Mouse (Mus musculus) testis, postnatal 14 days (tissue): ENCODE data around the gene Fam189a1.
A peak's percentile ranks its signal among the peaks of the same experiment; 100 is the strongest.

Experiments
- DNase-seq: peaks from one replicate; pipeline ENCODE4 v3.0.0; 2021; ENCODE audit warnings: low spot score

The Fam189a1 gene

DNA sequence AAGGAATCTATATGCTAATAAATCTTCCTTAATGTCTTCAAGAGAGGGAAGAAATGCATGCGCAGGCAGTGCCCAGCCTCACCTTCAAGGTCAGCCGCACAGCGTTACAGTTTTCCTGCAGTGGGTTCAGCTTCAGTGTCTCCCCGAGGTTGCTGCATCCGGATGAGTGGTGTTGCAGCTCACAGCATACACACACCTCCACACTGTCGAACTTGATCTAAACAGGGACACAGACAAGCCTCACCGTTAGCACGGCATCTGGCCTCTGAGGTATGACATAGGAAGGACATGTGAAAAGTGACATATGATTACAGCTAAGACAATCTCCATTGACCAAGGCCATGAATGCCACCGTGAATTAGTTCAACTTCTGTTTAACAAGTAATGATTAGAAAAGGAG is 336.7 kb downstream of the Fam189a1 start:
- DNase-seq, result no peak

DNA sequence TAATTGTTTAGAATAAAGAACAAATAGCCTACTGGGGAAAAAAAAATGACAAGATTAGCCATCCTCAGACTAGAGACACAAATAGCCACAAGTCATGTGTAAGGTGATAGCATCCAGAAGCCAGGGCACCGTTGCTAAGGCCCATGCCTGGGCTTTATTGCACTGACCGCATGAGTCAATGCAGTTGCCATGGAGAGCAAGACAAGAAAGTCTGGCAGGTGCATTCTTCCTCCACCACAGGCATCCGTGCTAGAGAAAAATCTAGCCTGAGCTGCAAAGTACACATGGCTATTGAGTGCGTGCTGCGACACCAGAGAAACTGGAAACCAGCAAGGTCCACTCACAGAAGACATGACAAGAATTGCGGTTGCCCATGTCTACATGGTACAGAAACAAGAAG is 347.5 kb downstream of the Fam189a1 start:
- no peak for DNase-seq

DNA sequence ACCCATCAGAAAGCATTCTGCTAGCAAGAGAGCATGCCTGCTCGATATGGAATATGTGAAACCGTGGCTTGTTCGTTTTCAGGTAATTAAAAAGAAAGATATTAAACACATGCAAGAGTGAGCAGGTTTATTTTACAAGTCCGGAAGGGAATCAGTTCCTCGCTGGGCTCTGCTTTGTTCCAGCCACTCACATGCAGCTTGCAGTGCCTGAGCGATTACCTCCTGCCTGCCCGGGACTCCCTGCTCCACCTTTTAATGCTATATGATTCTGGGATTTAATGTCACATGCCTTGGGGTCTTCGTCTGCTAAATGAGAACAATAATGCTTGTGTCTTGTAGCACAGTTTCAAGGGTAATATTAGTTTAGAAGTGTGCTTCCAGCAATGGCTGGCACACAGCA is 351.3 kb downstream of the Fam189a1 start:
- no peak for DNase-seq

DNA sequence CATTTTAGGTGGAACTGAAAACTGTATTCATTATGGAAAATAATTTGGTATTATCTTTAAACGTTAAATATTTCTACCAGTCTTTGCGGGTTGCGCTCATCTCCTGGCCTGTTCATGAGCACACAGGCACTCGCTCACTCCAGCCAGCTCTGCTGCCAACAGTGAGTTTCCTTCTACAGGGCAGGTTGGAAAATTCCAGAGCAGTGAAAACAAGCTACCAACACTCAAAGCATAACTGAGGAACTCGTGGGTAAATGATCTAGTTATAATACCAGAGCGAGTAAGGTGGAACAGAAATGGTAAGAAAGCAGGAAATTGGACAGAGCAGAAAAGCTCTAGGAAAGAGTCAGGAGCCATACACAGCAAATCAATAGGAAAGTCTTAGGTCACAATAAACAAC is 360.8 kb downstream of the Fam189a1 start:
- DNase-seq, result no peak

DNA sequence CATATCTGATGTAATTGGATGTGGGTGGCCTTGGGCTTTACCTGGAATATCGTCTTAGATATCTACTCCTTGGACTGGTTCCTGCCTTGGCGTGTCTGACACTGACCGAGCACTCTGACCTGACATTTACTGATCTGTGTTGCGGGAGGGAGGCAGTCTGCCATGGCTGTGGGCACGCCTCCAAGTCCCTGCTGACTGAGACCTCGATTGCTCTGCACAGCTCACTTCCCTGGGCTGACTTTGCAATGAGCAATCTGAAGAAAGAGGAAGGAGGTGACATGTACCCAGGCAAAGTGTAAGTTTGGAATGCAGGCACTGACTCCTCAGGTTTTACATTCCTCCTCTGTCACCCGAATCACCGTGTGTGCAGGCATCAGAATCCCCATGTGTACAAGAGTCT is 364.3 kb downstream of the Fam189a1 start:
- no peak for DNase-seq

DNA sequence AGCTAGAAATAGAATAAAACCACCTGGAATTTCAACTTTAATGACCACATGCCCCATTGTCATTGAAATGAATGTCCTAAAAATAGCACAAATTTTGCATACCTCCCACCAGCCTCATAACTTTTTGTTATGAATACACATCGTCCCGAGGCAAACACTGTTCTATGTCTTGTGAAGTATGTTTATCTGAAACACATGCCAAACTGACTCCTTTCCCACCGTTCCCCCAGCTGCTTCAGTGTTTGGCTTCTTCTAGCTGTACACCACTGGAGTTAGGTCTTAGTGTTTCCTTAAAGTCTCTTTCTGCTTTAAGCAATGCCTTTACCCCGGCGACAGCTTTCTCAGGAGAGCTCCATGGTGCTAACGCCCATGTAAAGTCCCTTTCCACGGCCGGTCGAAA is 365.2 kb downstream of the Fam189a1 start:
- no peak for DNase-seq

DNA sequence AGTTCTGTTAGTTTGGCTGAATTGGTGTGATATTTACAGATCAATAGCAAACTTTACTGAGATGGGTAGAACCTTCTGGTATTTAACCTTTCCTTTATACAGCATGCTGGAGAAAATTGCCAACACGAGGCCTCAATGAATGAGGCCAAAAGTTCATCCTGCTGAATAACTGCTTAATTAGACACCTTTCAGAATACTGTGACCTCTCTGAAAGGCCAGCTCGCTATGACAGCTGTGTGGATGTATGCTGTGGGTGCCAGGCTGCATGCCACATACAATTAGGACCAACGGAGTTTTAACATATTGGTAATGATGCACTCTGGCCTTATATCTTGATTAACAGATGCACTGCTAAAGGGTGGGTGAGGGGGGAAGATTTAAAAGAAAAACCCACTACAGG is 371.3 kb downstream of the Fam189a1 start:
- no peak for DNase-seq

DNA sequence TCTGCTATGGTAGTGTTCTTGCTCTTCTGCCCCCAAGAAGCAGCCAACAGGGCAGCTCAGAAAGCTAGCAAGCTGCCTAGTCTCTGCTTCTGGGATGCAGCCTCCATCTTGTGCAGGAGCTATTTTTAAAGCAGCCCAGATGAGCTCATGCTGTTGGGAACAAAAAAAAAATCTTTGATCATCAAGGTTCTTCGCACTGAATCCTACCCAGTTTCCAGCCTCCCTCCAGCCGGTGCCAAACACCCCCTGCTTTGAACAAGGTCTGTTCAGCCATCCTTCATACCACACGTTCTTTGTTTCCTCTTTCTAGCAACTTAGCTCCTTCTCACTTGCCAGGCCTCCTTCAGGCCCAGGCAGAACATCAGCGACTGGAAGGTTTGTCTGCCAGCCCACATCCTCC is 376.9 kb downstream of the Fam189a1 start:
- no peak for DNase-seq

DNA sequence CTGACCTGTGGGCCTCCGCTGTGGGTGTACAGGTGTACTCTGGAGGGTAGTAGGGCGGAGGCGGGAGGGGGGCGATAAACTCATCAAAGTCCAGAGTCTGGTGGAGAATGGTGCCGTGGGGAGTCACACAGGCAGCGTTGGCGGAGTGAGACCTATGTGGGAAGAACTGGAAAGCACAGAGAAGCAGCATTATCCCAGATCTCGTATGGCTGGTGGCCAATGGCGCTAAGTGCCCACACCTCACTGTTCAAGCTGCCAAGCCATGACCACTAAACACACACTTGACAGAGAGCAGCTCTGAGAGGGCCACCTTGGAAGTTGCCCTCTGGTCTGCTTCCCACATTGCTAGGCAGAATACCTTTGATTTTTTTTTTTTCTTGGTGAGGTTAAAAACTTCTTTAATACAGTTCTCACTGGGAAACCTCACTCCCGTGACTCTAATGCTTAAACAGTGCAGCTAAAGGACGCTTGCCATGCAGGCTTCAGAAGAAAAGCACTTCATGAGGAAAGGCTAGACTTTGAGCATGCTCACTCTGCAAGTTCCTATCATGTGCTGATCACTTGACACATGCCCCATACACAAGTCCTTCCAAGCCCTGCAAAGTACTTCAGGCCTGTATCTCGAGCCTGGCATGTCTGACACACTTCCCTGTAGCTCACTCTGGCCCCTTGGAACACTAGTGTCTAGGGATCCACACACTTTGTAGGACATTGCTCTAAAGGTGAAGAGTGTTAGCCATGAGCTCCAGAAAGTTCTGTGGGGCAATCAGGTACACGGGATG is 379.5 kb downstream of the Fam189a1 start:
- DNase-seq, result no peak

DNA sequence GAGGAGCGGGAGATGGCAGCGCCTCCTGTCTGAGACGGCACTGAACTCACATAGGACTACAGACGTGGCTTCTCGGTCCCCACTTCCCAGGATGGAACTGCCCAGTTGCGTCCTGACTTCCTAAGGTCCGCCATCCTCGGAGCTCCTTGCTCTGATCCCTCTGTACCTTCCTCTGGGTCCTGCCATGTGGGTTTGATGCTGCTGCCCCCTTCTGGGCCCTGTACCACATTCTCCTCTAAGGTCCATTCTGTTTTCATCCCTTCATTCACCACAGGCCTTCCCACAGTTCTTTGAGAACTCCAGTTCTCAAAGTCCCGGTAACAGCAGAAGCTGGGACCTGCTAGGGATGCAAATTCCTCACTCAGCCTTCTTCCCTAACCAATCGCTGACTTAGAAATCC is 382.9 kb downstream of the Fam189a1 start:
- no peak for DNase-seq

DNA sequence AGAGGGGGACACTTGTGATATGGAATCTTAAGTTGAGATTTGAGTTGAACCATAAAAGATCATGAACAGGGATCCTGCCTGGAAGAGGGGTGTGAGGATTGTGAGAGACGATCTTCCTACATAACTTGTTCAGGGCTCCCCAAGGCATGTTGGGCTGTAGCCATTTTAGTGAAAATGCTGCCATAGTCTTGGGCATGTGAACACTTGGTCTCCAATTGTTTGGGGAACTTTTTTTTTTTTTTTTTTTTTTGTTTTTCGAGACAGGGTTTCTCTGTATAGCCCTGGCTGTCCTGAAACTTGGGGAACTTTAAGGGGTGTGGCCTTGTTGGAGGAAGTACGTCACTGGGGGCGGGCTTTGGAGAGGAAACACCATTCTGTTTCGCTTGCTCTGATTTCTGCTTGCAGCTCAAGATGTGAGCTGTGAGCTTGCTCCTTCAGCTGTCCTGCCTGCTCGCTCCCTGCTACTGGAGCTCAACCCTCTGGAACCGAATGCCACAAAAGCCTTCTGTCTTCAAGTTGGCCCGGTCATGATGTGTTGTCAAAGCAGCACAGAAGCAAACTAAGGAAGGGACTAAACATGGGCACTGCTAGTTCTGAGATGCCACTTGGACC is 385.5 kb downstream of the Fam189a1 start:
- no peak for DNase-seq

DNA sequence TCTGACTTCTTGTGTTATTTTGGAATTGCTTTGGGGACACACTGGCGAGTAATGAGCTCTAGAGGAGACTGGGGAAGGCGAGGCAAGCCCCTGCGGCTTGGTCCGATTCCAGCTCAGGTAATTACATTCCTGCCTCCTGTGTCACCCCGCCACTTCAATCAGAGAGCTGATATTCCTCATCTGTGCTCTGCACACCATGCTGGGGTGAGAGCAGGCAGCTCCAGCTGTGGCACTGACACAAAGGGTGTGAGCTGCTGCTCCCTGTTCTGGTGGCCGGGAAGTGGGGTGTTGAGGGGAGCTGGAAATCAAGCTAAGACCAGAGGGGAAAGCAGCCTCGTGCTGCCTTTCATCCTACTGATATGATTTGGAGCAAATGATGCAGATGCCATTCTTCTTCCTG is 386.6 kb downstream of the Fam189a1 start:
- no peak for DNase-seq

DNA sequence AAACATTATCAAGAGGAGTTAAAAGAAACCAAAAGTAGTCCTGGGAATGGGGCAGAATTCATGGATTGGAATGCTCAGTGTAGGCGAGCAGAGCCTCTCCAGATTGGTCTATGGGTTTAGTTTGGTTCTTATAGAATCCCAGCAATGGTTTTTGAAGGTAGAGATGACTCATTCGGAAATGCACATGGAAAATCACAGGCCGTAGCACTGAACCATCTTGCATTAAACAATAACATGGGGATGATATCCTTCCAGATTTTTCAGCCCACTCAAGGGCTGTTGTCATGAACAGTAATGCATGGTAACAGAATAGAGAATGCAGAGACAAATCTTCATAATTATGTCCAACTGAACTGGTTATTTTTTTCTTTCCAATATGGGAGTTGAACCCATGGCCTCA is 390.8 kb downstream of the Fam189a1 start:
- DNase-seq, result no peak

DNA sequence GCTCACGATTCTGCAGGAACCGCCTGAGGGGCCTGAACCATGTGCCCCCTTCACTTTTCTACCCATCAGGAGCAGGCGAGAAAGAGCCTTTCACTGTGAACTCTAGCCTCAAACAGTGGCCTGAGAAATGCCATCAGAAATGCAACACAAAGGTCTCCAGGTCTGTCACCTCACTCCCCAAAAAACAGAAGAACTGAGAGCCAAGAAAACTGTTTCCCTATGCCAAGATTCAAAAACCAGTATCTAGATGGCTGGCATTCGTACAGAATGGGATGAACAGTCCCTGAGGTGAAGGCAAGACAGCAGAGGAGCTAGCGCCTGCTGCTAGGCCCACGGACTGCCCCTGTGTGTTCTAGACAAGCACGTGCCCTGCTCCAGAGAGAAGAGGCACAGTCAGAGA is 401.2 kb downstream of the Fam189a1 start:
- no peak for DNase-seq

DNA sequence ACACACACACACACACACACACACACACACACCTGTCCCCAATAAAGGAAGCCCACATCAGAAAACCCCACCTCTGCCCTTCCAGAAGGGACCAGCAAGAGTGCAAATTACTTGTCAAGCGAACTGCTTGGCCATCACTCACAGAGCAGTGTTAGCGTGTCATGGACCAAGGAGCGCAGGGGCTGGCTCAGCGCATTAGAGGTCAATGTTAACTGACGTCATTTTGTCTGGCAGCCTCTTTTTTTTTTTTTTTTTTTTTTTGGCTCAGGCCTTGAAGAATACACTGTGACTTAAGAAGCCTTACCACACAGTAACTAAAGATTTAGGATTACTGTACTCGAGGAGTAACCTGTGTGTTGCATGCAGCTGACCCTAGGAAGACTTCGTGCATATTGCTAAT is 402.2 kb downstream of the Fam189a1 start:
- no peak for DNase-seq

DNA sequence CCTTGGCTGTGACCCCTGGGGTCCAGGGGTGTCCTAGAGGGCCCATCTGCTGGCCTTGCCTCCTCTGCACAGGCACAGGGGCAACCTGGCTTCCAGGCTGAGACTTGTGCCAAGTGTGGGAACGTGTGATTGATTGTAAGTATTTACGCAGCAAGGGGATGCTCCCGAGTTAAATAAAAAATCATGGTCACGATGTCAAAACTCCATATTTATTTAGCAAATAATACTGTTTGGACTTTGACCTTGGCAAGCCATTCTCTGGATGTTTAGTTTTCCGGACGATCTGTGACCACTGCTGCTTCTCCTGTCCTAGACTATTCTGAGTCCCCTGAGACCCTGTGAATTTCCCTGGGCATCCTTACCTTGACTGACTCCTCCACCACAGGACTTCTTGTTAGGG is 402.7 kb downstream of the Fam189a1 start:
- DNase-seq, result no peak

DNA sequence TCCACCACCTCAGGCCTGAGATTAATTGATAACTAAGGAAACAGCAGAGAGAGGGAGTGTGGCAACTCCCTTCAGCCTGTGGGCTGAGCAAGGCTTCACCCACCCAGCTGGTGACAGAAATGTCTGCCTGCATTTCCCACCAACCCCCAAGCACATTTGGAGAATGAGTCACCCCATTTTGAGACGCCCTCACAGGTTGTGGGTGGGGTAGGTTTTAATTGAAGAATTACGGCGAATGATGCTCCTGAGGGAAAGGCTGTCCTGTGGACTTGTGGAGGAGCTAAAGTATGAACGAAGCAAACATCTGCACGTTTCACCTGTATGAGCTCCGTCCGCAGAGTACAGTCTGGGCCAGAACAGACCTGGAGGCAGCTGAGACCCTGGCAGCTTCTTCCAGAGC is 404.2 kb downstream of the Fam189a1 start:
- DNase-seq, result no peak

DNA sequence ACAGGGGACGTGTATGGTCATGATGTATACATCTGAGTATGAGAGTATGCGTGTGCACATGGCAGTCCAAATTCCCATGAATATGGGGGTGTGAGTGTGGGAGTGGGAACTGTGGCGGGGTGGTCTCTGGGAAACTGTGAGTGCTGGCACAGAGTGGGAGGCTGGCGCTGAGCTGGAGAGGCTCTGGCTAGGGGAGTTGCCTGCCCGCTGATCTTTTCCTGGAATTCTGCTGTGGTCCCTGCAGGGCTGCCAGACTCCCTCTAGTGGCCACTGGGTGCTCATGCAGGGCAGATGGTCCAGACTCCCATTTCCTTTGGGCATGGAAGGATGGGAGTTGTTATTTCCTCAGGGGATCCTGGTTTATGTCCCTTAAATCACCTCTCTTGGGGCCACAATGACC is 404.9 kb downstream of the Fam189a1 start:
- peak; percentile 26 for DNase-seq

DNA sequence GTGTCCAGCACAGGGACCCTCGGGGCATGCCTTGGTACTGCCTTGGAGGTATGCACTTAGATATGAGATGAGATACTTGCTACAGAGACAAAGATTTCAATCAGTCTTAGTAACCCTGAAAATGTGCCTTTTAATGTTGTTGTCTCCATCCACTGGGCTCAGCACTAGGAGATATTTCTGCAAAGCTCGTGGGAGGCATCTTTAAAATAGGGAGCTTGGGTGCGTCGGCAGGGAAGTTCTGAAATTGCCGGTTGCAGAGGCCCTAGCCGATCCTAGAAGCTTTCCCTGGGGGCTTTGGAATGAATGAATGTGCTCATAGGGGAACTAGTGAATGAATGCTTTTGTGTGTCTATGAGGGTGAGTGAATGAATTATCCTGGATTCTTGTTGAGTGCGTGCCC is 412.8 kb downstream of the Fam189a1 start:
- DNase-seq, result no peak

DNA sequence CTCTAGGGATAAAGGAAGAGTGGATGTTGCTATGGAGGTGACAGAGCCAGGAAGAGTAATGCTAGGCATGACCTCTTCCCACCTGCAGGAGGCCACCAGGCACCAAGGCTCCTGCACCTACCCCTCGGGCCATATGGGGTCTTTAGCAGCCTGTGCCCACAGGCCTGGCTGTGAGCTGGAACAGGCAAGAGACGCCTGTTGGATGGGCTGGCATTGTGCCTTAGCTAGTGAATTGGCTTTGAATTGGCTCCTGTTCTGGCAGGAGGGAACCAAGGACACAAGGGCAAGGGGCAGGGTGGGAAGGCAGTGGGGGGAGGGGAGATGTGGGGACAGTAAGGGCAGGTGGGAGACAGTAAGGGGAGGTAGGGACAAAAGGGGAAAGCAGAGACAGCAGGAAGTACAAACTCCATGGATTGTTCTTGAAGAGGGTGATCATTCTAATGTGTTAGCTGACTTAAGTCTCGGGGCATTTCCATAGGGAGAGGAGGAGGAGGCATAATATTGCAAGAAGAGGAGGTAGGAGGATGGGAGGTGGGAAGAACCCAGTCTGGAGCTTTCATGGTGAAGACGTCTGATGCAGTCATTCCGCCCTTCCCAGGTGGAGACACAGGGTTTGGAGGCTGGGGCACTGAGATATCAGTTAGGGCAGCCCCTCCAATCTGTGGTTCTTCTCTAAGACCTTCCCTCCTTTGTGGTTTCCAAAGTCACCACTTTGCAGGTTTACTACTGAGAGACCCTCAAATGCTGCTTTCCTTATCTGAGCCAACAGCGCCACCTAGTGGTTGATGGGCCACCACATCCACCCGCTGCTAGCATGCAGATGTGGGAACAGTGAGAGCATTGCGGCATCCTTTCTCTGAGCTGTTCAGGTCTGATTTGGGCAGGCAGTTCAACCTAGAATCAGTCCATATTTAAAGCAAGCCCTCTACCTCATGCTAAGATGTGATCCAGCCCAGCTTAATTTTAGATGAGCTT is 414.8 kb downstream of the Fam189a1 start:
- DNase-seq, result peak; percentile 57

DNA sequence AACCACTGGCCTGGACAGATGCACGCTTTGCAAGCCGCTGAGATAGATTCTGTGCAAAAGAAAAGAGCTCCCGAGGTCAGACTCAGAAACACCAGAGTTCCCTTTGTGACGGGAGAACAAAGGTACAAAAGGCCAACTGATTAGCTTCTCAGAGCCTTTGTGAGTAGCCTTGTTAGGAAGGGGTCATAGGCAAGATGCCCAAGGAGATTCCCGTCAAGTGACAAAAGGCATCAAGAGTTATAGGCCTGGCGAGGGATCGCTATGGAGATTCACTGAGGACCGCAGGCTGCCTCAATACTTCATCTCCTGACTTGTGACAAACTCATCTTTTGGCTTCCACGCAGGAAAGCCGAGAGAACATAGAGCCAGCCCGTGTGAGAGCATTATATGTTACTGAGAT is 417.2 kb downstream of the Fam189a1 start:
- no peak for DNase-seq

DNA sequence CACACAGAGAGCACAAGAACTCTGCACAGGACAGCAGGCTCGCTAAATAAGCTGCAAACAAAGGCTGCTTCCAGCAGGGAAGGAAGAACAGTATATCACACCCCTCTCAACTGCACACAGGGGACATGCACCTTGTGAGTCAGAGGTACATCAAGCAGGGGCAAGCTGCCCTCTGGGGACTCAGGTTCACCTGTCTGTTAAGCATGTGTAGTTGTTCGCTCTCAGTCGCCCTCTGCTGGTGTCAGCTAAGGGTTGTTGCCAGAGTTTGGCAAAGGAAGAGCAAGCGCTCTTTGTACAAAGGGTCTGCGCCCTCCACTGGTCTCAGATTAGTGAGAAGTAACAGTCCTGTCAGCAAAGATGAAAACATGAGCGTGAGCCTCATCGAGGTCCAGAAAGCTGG is 426.6 kb downstream of the Fam189a1 start:
- DNase-seq, result no peak

DNA sequence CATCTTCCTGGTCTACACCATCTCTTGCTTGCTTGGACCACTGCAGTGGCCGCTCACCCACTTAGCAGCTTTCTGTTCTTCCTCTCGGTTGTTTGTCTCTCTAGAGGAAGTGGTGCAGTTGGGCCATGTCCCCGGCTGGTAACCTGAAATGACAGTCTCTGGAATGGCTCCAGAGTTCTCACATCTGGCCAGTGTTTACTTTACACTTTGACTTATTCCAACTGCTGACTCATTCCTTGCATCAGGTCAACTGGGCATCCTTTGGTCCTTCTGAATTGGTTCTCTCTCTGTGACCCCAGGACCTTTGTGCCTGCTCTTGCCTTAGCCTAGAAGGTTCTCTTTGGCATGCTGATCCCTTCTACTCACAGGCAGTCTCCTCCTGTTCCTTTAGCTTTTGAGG is 427.6 kb downstream of the Fam189a1 start:
- no peak for DNase-seq
